Mouse (Mus musculus): ENCODE measurements around the gene Wdfy4.

DNA sequence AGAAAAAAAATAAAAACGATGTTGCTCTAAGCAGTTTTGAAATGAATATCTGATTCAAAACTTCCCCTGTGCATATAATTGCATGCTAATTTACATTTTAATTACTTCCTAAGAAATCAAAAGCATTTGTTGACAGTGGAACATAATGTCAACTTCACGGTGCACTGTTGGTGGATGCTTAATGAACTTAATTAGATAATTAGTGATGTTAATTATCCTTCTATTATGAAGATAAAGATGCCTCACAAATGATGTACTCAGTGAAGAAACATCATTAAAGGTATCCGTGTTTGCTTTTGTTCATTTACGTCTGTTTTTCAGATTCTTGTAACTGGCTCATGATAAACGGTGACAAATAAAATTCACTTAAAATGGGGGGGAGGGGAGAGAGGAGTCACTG is 122.3 kb downstream of the Wdfy4 start:
- TF ChIP-seq POLR2A (IDR thresholded peaks at IDR 0.05; ENCODE audit: low read depth, low read length) (no peak), CTCF (IDR thresholded peaks at IDR 0.05; ENCODE audit: borderline replicate concordance, insufficient read depth, low read length) (no peak)
